Comparison of ENCODE assay signal across 8 mouse cellular contexts in genomic region chr2:77280512-77281409, GRCm38 (mm10). TPM values are rescaled to one million over a fixed set of nuclear protein-coding genes. Genes with fewer than 3 reads are reported as not detected.
DNase-seq lines count a peak whose midpoint lies in the region; ATAC-seq lines count a peak whose summit lies in the region.

Sestd1 (minus strand) TSS chr2:77280592.

- peak within 1 kb of the TSS; percentile 96 for H3K4me3 ChIP-seq in hindbrain, embryonic 14.5 days (replicated peaks; ENCODE audit: low read length)

- H3K36me3 ChIP-seq in hindbrain, embryonic 14.5 days (replicated peaks; ENCODE audit: control insufficient read depth, insufficient read depth), result no peaks in the 10 kb centered on the region

- DNase-seq in ZHBTc4 (ENCODE audit: low read depth, low spot score), result peak; percentile 64
- DNase-seq in cerebellum, adult 9-11 months, result peak; percentile 82
- DNase-seq in gastrocnemius, adult 18-20 months (ENCODE audit: low spot score), result peak; percentile 70
- peak; percentile 62 for DNase-seq in hindbrain, embryonic 14.5 days (ENCODE audit: low spot score)
- DNase-seq in left cerebral cortex, adult 18-20 months (ENCODE audit: low spot score in 2 of 2), result peak; percentile 52 to 62
- peak; percentile 77 to 86 for DNase-seq in lung, postnatal 4 days
- DNase-seq in retina, postnatal 1 day, result peak; percentile 84
- no peak for DNase-seq in MN1 (ENCODE audit: low spot score)

- ATAC-seq in hindbrain, embryonic 14.5 days (ENCODE audit: low FRiP score), result peak; percentile 86

- H3K4me2 ChIP-seq in hindbrain, embryonic 14.5 days (replicated peaks), result peak within 1 kb of the TSS; percentile 76

- no peaks in the 10 kb centered on the region for H3K27me3 ChIP-seq in hindbrain, embryonic 14.5 days (ENCODE audit: control insufficient read depth, insufficient read depth, low read length)

- peak within 1 kb of the TSS; percentile 100 for H3K9ac ChIP-seq in hindbrain, embryonic 14.5 days

- WGBS in hindbrain, embryonic 14.5 days, result 7% methylated on average over 45 of the region's 73 CpGs

- peak within 1 kb of the TSS; percentile 93 for H3K27ac ChIP-seq in hindbrain, embryonic 14.5 days

- peaks cover 14% of the 10 kb centered on the region for H3K4me1 ChIP-seq in hindbrain, embryonic 14.5 days (replicated peaks; ENCODE audit: control insufficient read depth, insufficient read depth, low read length)

- no peaks in the 10 kb centered on the region for H3K9me3 ChIP-seq in hindbrain, embryonic 14.5 days (ENCODE audit: control insufficient read depth, low read length)

RNA-seq across cellular contexts. Expression of gene Sestd1, which starts in this region (rescaled TPM):
- total RNA-seq in gastrocnemius, adult 18-20 months (2021), result 1 to 10 TPM; 7.9 to 9.7 TPM
- polyA plus RNA-seq in hindbrain, embryonic 14.5 days (2014; fragmentation: Nextera tagmentation; extraction: Ambion mirVana), result 48.8 and 51.7 TPM in 2 replicates
- total RNA-seq in left cerebral cortex, adult 18-20 months (2021), result 10 to 100 TPM; 48.2 to 54.6 TPM

Comparison
In these comparisons a context has a peak if more than half of its experiments do, and no peak if none do; other contexts are left out.
1. RNA of gene Sestd1 (total RNA-seq): 48.2 to 54.6 TPM in left cerebral cortex, adult 18-20 months; 7.9 to 9.7 TPM in gastrocnemius, adult 18-20 months; every median in the first group is over 4 times any median in the second.